Mouse (Mus musculus) lung, postnatal 0 days (tissue): ENCODE results near the gene Gtf2h3. TPM values are rescaled to one million over a fixed set of nuclear protein-coding genes. Genes with fewer than 3 reads are reported as not detected.
"Not testable (repeated sequence)": the region's sequence is repeated elsewhere in the genome, so short reads cannot be mapped to it uniquely, and the experiment has no call there.

Source experiments
- ATAC-seq: fragments of 200-750 bp; cut with Nextera tagmentation; 2 replicates; pipeline ENCODE4 v1.8.0; 2017; ENCODE audit warnings: moderate library complexity
- DNase-seq: peaks from one replicate; pipeline ENCODE4 v3.0.0-alpha.2; 2016; ENCODE audit warnings: low spot score
- H3K27ac ChIP-seq: fragments of 300-500 bp; sonication (generic); 2 replicates; pipeline ENCODE4 v1.5.1; 2014; ENCODE audit warnings: antibody characterized with exemption, mild to moderate bottlenecking, low read length, mixed read lengths
- H3K27me3 ChIP-seq: fragments of 300-500 bp; sonication (generic); replicated peaks from 2 replicates; pipeline ENCODE4 v1.6.1; 2014; ENCODE audit warnings: low read length, mixed read lengths; ENCODE audit not compliant: insufficient read depth
- H3K36me3 ChIP-seq: fragments of 300-500 bp; sonication (generic); 2 replicates; pipeline ENCODE4 v1.6.1; 2014; ENCODE audit warnings: low read length, mixed read lengths; ENCODE audit not compliant: insufficient read depth
- H3K4me1 ChIP-seq: fragments of 300-500 bp; sonication (generic); 2 replicates; pipeline ENCODE4 v1.6.1; 2014; ENCODE audit warnings: antibody characterized with exemption, low read depth, low read length, mixed read lengths; ENCODE audit not compliant: insufficient read depth
- H3K4me2 ChIP-seq: fragments of 300-500 bp; sonication (generic); replicated peaks from 2 replicates; pipeline ENCODE4 v1.6.1; 2014; ENCODE audit warnings: low read depth, mild to moderate bottlenecking, low read length, moderate library complexity, mixed read lengths
- H3K4me3 ChIP-seq: fragments of 300-500 bp; sonication (generic); 2 replicates; pipeline ENCODE4 v1.5.1; 2014; ENCODE audit warnings: low read depth, low read length
- H3K9ac ChIP-seq: fragments of 300-500 bp; sonication (generic); replicated peaks from 2 replicates; pipeline ENCODE4 v1.6.1; 2014; ENCODE audit warnings: low read depth, mild to moderate bottlenecking
- H3K9me3 ChIP-seq: fragments of 300-500 bp; sonication (generic); 2 replicates; pipeline ENCODE4 v1.6.1; 2016; ENCODE audit warnings: low read length, mixed read lengths
- CTCF ChIP-seq: IDR thresholded peaks from 2 replicates; pipeline ENCODE4 v1.5.1; 2016; ENCODE audit warnings: antibody characterized with exemption, mild to moderate bottlenecking
- EP300 ChIP-seq: IDR thresholded peaks from 2 replicates; pipeline ENCODE4 v1.6.1; 2016; ENCODE audit warnings: antibody characterized with exemption, mild to moderate bottlenecking, control low read depth
- WGBS: fragments of 180-500 bp; shearing (Covaris S2); extraction: QIAGEN DNeasy Blood & Tissue Kit; methylation state at CpG from one replicate; pipeline ENCODE4 v1.1.7; 2014; 5-methylcytosine and 5-hydroxymethylcytosine counted together
- polyA plus RNA-seq: library from polyadenylated mRNA; unstranded; fragments of >200 nt; fragmentation: Nextera tagmentation; extraction: Ambion mirVana; gene quantifications from 2 replicates; pipeline ENCODE4 v1.2.1, GENCODE M21; 2015

The Gtf2h3 gene
- polyA plus RNA-seq, 1 experiment from 2014 or later, result 25.3 TPM

GRCm38 (mm10) chr5:124540905-124541601 lies 37.9 kb upstream of the Gtf2h3 start:
- Histone ChIP-seq H3K9ac (peak overlapping the region; percentile 84), H3K36me3 (peaks cover 10% of the 10 kb centered on the region; the same call in 1 of the 2 replicates), H3K27me3 (no peaks in the 10 kb centered on the region), H3K27ac (peak overlapping the region; percentile 96), H3K4me2 (peak overlapping the region; percentile 65), H3K9me3 (no peaks in the 10 kb centered on the region), H3K4me1 (peaks cover 7% of the 10 kb centered on the region), H3K4me3 (peak overlapping the region; percentile 72)
- DNase-seq (peak; percentile 78), ATAC-seq (peak; percentile 80)
- WGBS, result 1% methylated on average over 38 of the region's 89 CpGs
- TF ChIP-seq CTCF (no peak; the same call in 1 of the 2 replicates), EP300 (no peak)

DNA sequence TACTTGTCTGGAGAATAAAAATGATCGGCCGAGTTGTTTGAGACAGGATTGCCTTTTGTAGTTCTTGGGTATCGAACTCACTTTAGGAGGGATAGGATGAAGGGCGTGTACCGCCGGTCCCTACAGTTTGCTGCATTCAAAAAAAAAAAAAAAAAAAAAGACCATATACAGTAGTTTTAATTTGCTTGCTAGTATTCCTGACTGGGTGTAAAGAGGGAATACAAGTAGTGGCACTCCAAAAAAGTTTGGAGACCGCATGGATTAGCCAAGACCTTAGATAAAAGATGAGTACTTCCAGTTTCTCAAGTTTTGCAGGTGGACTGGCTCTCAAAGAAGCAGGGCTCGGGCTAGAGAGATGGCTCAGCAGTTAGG lies 37.4 kb upstream of the Gtf2h3 start:
- H3K36me3 ChIP-seq, result peaks cover 15% of the 10 kb centered on the region; the same call in 1 of the 2 replicates
- no peak for TF ChIP-seq CTCF
- no peak for TF ChIP-seq EP300
- H3K9ac ChIP-seq, result peak overlapping the region; percentile 84
- H3K4me1 ChIP-seq, result peaks cover 6% of the 10 kb centered on the region
- DNase-seq, result no peak
- no peaks in the 10 kb centered on the region for H3K27me3 ChIP-seq
- H3K4me3 ChIP-seq, result peak overlapping the region; percentile 72
- no peaks in the 10 kb centered on the region for H3K9me3 ChIP-seq
- H3K4me2 ChIP-seq, result peak overlapping the region; percentile 65
- ATAC-seq, result no peak
- WGBS, result 5% methylated on average over 8 of the region's 8 CpGs
- peak overlapping the region; percentile 96; the same call in 1 of the 2 replicates for H3K27ac ChIP-seq

DNA sequence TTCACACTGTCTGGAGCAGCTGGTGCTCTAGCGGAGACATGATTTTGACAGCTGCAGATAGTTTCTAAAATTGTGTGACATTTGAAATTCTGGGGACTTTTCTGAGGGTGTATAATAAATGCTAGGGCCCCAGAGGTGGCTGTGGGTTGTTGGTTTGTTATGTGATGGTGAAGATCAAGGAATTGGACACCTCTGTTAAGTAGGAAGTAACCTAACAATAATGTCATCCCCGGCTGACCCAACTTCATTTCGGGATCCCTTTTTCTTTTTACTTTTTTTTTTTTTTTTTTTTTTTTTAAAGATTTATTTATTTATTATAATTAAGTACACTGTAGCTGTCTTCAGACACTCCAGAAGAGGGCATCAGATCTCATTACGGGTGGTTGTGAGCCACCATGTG lies 28.2 kb upstream of the Gtf2h3 start:
- not testable (repeated sequence) for DNase-seq, ATAC-seq, H3K27me3 ChIP-seq, H3K27ac ChIP-seq, H3K4me2 ChIP-seq, H3K4me3 ChIP-seq, H3K9ac ChIP-seq, H3K4me1 ChIP-seq, H3K9me3 ChIP-seq
- peaks cover 14% of the 10 kb centered on the region; the same call in 1 of the 2 replicates for H3K36me3 ChIP-seq
- 67% methylated on average over 4 of the region's 4 CpGs for WGBS

GRCm38 (mm10) chr5:124551349-124552093 lies 27.4 kb upstream of the Gtf2h3 start:
- not testable (repeated sequence) for H3K27me3 ChIP-seq, H3K36me3 ChIP-seq, H3K4me1 ChIP-seq, H3K9me3 ChIP-seq, DNase-seq, ATAC-seq
- TF ChIP-seq CTCF, result peak; percentile 29; the same call in 1 of the 2 replicates
- TF ChIP-seq EP300, result 0 out of 2 replicates have a peak, but pooled peaks have one; percentile 5
- Histone ChIP-seq H3K4me3 (peak overlapping the region; percentile 85; the same call in 1 of the 2 replicates), H3K4me2 (peak overlapping the region; percentile 83), H3K27ac (peak overlapping the region; percentile 82; the same call in 1 of the 2 replicates), H3K9ac (peak overlapping the region; percentile 68; the same call in 1 of the 2 replicates)
- 25% methylated on average over 5 of the region's 5 CpGs for WGBS

DNA sequence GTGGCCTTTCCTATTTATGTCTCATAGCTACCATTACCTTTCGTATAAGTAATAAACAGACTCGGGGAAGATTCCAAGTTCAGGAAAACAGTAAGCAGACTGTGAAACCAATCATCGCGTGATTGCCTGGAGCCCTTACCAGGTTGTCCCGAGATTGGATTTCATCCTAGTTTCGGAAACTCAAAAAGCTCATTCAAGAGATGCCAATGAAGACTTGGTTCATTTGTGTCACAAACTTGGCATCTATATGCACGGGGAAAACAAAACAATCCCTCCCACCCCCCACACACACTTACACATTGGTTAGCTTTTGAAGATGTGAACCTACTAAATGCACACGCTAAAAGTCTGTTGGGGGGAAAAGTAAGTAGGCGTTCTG lies 26.9 kb upstream of the Gtf2h3 start:
- TF ChIP-seq CTCF (no peak), EP300 (0 out of 2 replicates have a peak, but pooled peaks have one; percentile 3)

More for the DNA sequence above, 26.9 kb upstream of the Gtf2h3 start:
- Histone ChIP-seq H3K36me3 (0 out of 2 replicates have a peak, but pooled peaks cover 8% of the 10 kb centered on the region), H3K27ac (peak overlapping the region; percentile 82), H3K4me3 (peak overlapping the region; percentile 85), H3K9ac (peak overlapping the region; percentile 68), H3K4me2 (peak overlapping the region; percentile 83), H3K4me1 (peaks cover 4% of the 10 kb centered on the region; the same call in 1 of the 2 replicates), H3K27me3 (no peaks in the 10 kb centered on the region), H3K9me3 (no peaks in the 10 kb centered on the region)
- ATAC-seq (no peak), DNase-seq (peak; percentile 25)
- 8% methylated on average over 9 of the region's 9 CpGs for WGBS
